Mouse (Mus musculus) gastrocnemius, postnatal 25 days (tissue): ENCODE data around the gene Ttbk2. TPM values are rescaled to one million over a fixed set of nuclear protein-coding genes. Genes with fewer than 3 reads are reported as not detected.
A peak's percentile ranks its signal among the peaks of the same experiment; 100 is the strongest.

Source experiments
- DNase-seq: peaks from one replicate; pipeline ENCODE4 v3.0.0; 2022
- total RNA-seq, 2 experiments: library from RNA; stranded (reverse); gene quantifications; 1 replicate in 1 of 2; 2 replicates in 1 of 2; pipeline ENCODE4 v1.2.3; 2021

Gene Ttbk2
- total RNA-seq, 2 experiments from 2014 or later: 7.4 to 7.7 TPM

- DNase-seq: no peak
Measured at GRCm38 (mm10) chr2:120745496-120745895, 104.9 kb downstream of the Ttbk2 start.

- DNase-seq: no peak
Measured at GRCm38 (mm10) chr2:120731877-120732530, 118.4 kb downstream of the Ttbk2 start.

GRCm38 (mm10) chr2:120731167-120731862, 119.1 kb downstream of the Ttbk2 start:
- peak; percentile 94 for DNase-seq

- peak; percentile 29 for DNase-seq
Measured at GRCm38 (mm10) chr2:120730639-120731166, 119.7 kb downstream of the Ttbk2 start.

- no peak for DNase-seq
Measured at GRCm38 (mm10) chr2:120729775-120730585, 120.4 kb downstream of the Ttbk2 start.

GRCm38 (mm10) chr2:120724176-120724575, 126.2 kb downstream of the Ttbk2 start:
- DNase-seq: no peak

GRCm38 (mm10) chr2:120723621-120724020, 126.8 kb downstream of the Ttbk2 start:
- DNase-seq: no peak

GRCm38 (mm10) chr2:120722491-120722890, 127.9 kb downstream of the Ttbk2 start:
- DNase-seq: no peak

GRCm38 (mm10) chr2:120721911-120722310, 128.5 kb downstream of the Ttbk2 start:
- DNase-seq: no peak

GRCm38 (mm10) chr2:120720821-120721220, 129.6 kb downstream of the Ttbk2 start:
- DNase-seq: no peak

- no peak for DNase-seq
Measured at GRCm38 (mm10) chr2:120718496-120718895, 131.9 kb downstream of the Ttbk2 start.

GRCm38 (mm10) chr2:120713441-120713840, 137.0 kb downstream of the Ttbk2 start:
- DNase-seq: no peak

GRCm38 (mm10) chr2:120710948-120711347, 139.5 kb downstream of the Ttbk2 start:
- DNase-seq: no peak

- no peak for DNase-seq
Measured at GRCm38 (mm10) chr2:120710154-120710553, 140.2 kb downstream of the Ttbk2 start.

GRCm38 (mm10) chr2:120707041-120707440, 143.4 kb downstream of the Ttbk2 start:
- no peak for DNase-seq

GRCm38 (mm10) chr2:120702675-120703074, 147.7 kb downstream of the Ttbk2 start:
- DNase-seq: no peak

GRCm38 (mm10) chr2:120700379-120700885, 150.0 kb downstream of the Ttbk2 start:
- DNase-seq: no peak

- no peak for DNase-seq
Measured at GRCm38 (mm10) chr2:120697767-120698166, 152.6 kb downstream of the Ttbk2 start.
